Mouse (Mus musculus): ENCODE results near the gene Slc2a1. TPM values are rescaled to one million over a fixed set of nuclear protein-coding genes. Genes with fewer than 3 reads are reported as not detected.

Slc2a1 gene
- total and polyA plus RNA-seq, 2 experiments from 2014 or later: 19.7 to 93.0 TPM

DNA sequence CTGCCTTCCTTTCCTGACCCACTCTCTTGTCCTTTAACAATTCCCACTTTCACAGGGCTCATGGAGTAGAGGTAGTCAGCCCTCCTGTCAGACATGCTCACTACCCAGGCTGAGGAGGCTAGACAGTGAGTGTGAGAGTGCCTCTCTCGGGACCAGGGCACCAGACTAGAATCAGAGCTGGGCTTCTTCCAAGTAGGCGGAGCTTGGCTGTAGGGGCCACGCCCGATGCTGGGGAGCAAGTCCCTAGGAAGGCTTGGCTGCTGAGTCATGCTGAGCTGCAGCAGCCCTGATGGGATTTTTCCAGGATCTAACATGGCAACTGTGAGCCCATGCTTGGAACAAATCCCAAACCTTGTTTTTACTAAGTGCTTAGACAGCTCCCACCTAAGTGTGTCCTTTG, 12.7 kb downstream of the Slc2a1 start:
- Histone ChIP-seq H3K36me3 (replicated peaks; ENCODE audit: control insufficient read depth, insufficient read depth, low read length) (peaks cover 12% of the 10 kb centered on the region; the same call in 1 of the 2 replicates), H3K27ac (ENCODE audit: low read depth) (peak overlapping the region; percentile 33; the same call in 1 of the 2 replicates)

DNA sequence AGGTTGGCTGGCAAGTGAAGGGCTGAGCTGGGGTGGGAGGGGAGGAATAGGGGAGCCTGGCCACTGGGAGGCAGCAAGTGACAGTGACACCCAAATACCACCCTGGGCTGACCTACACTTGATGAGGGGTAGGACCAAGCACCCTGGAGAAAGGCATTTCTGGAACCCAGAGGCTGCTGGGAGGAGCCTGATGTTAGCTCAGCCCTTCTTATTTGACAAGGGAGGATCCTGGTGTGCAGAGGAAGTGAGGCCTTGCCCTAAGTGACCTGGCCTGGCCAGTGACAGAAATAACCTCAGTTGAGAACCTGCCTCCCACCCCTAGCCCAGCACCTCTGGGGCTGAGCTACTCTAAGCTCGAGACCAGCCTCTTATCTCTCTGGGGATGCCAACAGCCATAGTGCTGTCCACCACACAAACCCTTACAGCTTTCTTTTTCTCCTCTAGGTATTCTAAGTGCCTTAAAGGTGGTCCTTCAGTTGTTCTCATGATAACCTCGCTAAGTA, 16.3 kb downstream of the Slc2a1 start:
- DNase-seq (ENCODE audit: low spot score): no peak
- Histone ChIP-seq H3K9me3 (replicated peaks; ENCODE audit: control insufficient read depth, low read length) (no peaks in the 10 kb centered on the region), H3K27me3 (ENCODE audit: control insufficient read depth, insufficient read depth, low read length) (no peaks in the 10 kb centered on the region), H3K9ac (replicated peaks; ENCODE audit: low read depth, low read length) (no peak overlapping the region), H3K4me3 (ENCODE audit: low read depth, low read length) (no peak overlapping the region), H3K36me3 (replicated peaks; ENCODE audit: control insufficient read depth, insufficient read depth, low read length) (peaks cover 12% of the 10 kb centered on the region; the same call in 1 of the 2 replicates), H3K4me2 (ENCODE audit: low read depth, low read length) (no peak overlapping the region), H3K27ac (ENCODE audit: low read depth) (peak overlapping the region; percentile 54), H3K4me1 (ENCODE audit: control insufficient read depth, insufficient read depth) (peaks cover 54% of the 10 kb centered on the region)
- peak; percentile 19 for ATAC-seq (ENCODE audit: insufficient read depth, low read depth)
- TF ChIP-seq CTCF (IDR thresholded peaks at IDR 0.05; ENCODE audit: low read depth): peak; percentile 8; the same call in 1 of the 2 replicates
- TF ChIP-seq EP300 (IDR thresholded peaks at IDR 0.05; ENCODE audit: low read depth): no peak
- 41% methylated on average over 2 of the region's 2 CpGs for WGBS

More for the DNA sequence above, 12.7 kb downstream of the Slc2a1 start:
- no peak for TF ChIP-seq EP300 (IDR thresholded peaks at IDR 0.05; ENCODE audit: low read depth)
- no peak for TF ChIP-seq CTCF (IDR thresholded peaks at IDR 0.05; ENCODE audit: low read depth)
- Histone ChIP-seq H3K27me3 (ENCODE audit: control insufficient read depth, insufficient read depth, low read length) (no peaks in the 10 kb centered on the region), H3K4me2 (ENCODE audit: low read depth, low read length) (no peak overlapping the region), H3K9ac (replicated peaks; ENCODE audit: low read depth, low read length) (no peak overlapping the region), H3K9me3 (replicated peaks; ENCODE audit: control insufficient read depth, low read length) (no peaks in the 10 kb centered on the region), H3K4me1 (ENCODE audit: control insufficient read depth, insufficient read depth) (peaks cover 72% of the 10 kb centered on the region), H3K4me3 (ENCODE audit: low read depth, low read length) (no peak overlapping the region)
- ATAC-seq (ENCODE audit: insufficient read depth, low read depth): peak; percentile 50
- 17% methylated on average over 4 of the region's 4 CpGs for WGBS
- DNase-seq (ENCODE audit: low spot score): peak; percentile 79

DNA sequence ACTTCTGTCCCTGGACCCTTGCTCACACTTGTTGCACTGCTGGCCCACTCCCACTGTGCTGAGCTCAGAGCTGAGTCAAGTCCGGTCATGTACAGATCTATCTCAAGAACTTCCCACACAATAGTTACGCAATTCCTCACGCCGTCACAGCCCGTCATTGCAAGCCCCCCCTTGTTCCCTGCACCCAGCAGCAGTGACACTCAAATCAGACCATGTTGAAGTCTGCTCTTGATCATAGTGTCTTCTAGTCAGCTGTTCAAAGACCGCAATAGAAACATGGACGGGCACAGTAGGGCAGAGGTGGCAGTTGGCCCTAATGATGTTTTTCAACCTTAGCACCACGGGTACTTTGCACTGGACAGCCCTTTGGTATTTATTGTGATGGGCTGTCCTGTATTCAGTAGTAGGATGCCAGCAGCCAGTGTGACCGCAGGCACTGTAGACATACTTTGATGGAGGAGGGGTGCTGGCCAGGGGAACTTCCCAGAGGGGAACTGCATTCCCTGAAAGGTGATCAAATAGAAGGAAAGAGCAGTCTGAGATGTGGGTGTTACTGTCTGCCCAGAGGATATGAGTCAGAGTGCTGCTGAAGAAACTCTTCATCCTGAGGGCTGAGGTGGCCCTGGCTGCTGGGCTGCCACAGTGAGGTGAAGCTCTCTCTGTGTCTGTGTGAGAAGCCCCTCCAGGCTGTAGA, 17.2 kb downstream of the Slc2a1 start:
- peak overlapping the region; percentile 54; the same call in 1 of the 2 replicates for H3K27ac ChIP-seq (ENCODE audit: low read depth)
- H3K36me3 ChIP-seq (replicated peaks; ENCODE audit: control insufficient read depth, insufficient read depth, low read length): 0 out of 2 replicates have a peak, but pooled peaks cover 8% of the 10 kb centered on the region
- 54% methylated on average over 9 of the region's 9 CpGs for WGBS
- H3K9ac ChIP-seq (replicated peaks; ENCODE audit: low read depth, low read length): no peak overlapping the region
- H3K27me3 ChIP-seq (ENCODE audit: control insufficient read depth, insufficient read depth, low read length): no peaks in the 10 kb centered on the region
- H3K4me3 ChIP-seq (ENCODE audit: low read depth, low read length): no peak overlapping the region
- DNase-seq (ENCODE audit: low spot score) (no peak), ATAC-seq (ENCODE audit: insufficient read depth, low read depth) (no peak)
- H3K4me2 ChIP-seq (ENCODE audit: low read depth, low read length): no peak overlapping the region
- H3K9me3 ChIP-seq (replicated peaks; ENCODE audit: control insufficient read depth, low read length): no peaks in the 10 kb centered on the region
- no peak for TF ChIP-seq CTCF (IDR thresholded peaks at IDR 0.05; ENCODE audit: low read depth)
- TF ChIP-seq EP300 (IDR thresholded peaks at IDR 0.05; ENCODE audit: low read depth): no peak
- H3K4me1 ChIP-seq (ENCODE audit: control insufficient read depth, insufficient read depth): peaks cover 48% of the 10 kb centered on the region

DNA sequence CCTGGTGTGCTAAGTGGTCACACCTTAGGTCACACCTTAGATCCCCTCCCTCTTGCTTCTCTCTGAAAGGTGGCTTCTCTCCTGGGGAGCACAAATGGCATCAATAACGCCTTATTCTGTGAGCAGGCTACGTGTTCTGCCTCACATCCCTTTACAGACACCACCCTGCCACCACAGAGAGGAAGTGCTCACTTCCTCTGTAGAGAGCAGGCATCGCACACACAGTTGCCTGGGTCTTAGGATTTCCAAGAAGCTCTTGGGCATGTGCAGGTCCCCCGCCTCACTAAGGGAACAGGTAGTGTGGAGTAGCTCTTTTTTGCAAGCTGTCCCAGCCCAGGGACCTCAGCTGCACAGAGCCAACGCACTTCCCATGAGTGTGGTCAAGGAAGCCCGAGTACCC, 18.7 kb downstream of the Slc2a1 start:
- no peak for TF ChIP-seq CTCF (IDR thresholded peaks at IDR 0.05; ENCODE audit: low read depth)
- no peak for TF ChIP-seq EP300 (IDR thresholded peaks at IDR 0.05; ENCODE audit: low read depth)
- H3K9ac ChIP-seq (replicated peaks; ENCODE audit: low read depth, low read length): no peak overlapping the region
- no peak overlapping the region for H3K4me2 ChIP-seq (ENCODE audit: low read depth, low read length)
- H3K27ac ChIP-seq (ENCODE audit: low read depth): peak overlapping the region; percentile 36; the same call in 1 of the 2 replicates
- H3K4me3 ChIP-seq (ENCODE audit: low read depth, low read length): no peak overlapping the region
- DNase-seq (ENCODE audit: low spot score): no peak
- 60% methylated on average over 6 of the region's 6 CpGs for WGBS
- H3K36me3 ChIP-seq (replicated peaks; ENCODE audit: control insufficient read depth, insufficient read depth, low read length): peaks cover 20% of the 10 kb centered on the region
- H3K9me3 ChIP-seq (replicated peaks; ENCODE audit: control insufficient read depth, low read length): no peaks in the 10 kb centered on the region
- ATAC-seq (ENCODE audit: insufficient read depth, low read depth): no peak
- H3K27me3 ChIP-seq (ENCODE audit: control insufficient read depth, insufficient read depth, low read length): no peaks in the 10 kb centered on the region
- H3K4me1 ChIP-seq (ENCODE audit: control insufficient read depth, insufficient read depth): peaks cover 40% of the 10 kb centered on the region

DNA sequence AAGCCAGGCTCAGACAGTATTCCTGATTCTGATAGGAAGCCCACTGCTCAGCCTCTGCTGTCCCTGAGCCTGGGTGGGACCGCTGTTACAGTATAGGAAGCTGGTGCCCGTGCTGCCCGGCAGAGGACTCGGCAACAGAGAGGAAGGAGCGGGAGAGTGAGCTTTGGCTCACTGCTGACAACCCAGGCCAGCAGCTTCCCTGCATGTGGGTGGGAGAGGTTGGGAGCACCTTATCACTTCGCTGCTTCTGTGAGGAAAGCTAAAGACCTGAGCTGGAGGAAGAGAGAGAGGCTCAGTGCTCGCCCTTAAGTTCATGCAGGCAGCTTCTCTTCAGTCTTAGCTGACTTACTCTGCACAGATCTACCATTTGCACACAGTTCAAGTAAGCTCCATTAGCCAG, 20.0 kb downstream of the Slc2a1 start:
- ATAC-seq (ENCODE audit: insufficient read depth, low read depth) (no peak), DNase-seq (ENCODE audit: low spot score) (no peak)
- Histone ChIP-seq H3K27ac (ENCODE audit: low read depth) (no peak overlapping the region), H3K4me2 (ENCODE audit: low read depth, low read length) (no peak overlapping the region), H3K27me3 (ENCODE audit: control insufficient read depth, insufficient read depth, low read length) (no peaks in the 10 kb centered on the region), H3K4me3 (ENCODE audit: low read depth, low read length) (no peak overlapping the region), H3K36me3 (replicated peaks; ENCODE audit: control insufficient read depth, insufficient read depth, low read length) (peaks cover 28% of the 10 kb centered on the region), H3K4me1 (ENCODE audit: control insufficient read depth, insufficient read depth) (peaks cover 38% of the 10 kb centered on the region), H3K9ac (replicated peaks; ENCODE audit: low read depth, low read length) (no peak overlapping the region), H3K9me3 (replicated peaks; ENCODE audit: control insufficient read depth, low read length) (no peaks in the 10 kb centered on the region)
- 39% methylated on average over 7 of the region's 7 CpGs for WGBS
- TF ChIP-seq CTCF (IDR thresholded peaks at IDR 0.05; ENCODE audit: low read depth) (no peak), EP300 (IDR thresholded peaks at IDR 0.05; ENCODE audit: low read depth) (no peak)

Data from heart, postnatal 0 days (tissue).